Mouse (Mus musculus) limb, embryonic 11.5 days (tissue): ENCODE data around the gene Itga1. TPM values are rescaled to one million over a fixed set of nuclear protein-coding genes. Genes with fewer than 3 reads are reported as not detected.

Experiments
- ATAC-seq: fragments of 200-750 bp; cut with Nextera tagmentation; 2 replicates; pipeline ENCODE4 v1.8.0; 2017; ENCODE audit warnings: low read depth; ENCODE audit not compliant: insufficient number of reproducible peaks, low FRiP score, low TSS enrichment
- DNase-seq: peaks from one replicate; pipeline ENCODE4 v3.0.0-alpha.2; 2015; ENCODE audit warnings: low spot score
- H3K27ac ChIP-seq: fragments of 300-500 bp; sonication (generic); replicated peaks from 2 replicates; pipeline ENCODE4 v1.5.1; 2014; ENCODE audit warnings: low read depth, mild to moderate bottlenecking, low read length
- H3K27me3 ChIP-seq: fragments of 300-500 bp; sonication (generic); 2 replicates; pipeline ENCODE4 v1.6.1; 2014; ENCODE audit warnings: mild to moderate bottlenecking, low read length, mixed read lengths; ENCODE audit not compliant: control insufficient read depth, insufficient read depth
- H3K36me3 ChIP-seq: fragments of 300-500 bp; sonication (generic); 2 replicates; pipeline ENCODE4 v1.6.1; 2014; ENCODE audit warnings: mild to moderate bottlenecking, low read length, moderate library complexity, mixed read lengths; ENCODE audit not compliant: control insufficient read depth, insufficient read depth
- H3K4me1 ChIP-seq: fragments of 300-500 bp; sonication (generic); 2 replicates; pipeline ENCODE4 v1.6.1; 2014; ENCODE audit warnings: low read length, mixed read lengths; ENCODE audit not compliant: control insufficient read depth, insufficient read depth
- H3K4me2 ChIP-seq: fragments of 300-500 bp; sonication (generic); 2 replicates; pipeline ENCODE4 v1.6.1; 2014; ENCODE audit warnings: low read depth, mild to moderate bottlenecking, moderate library complexity; ENCODE audit not compliant: severe bottlenecking
- H3K4me3 ChIP-seq: fragments of 300-500 bp; sonication (generic); 2 replicates; pipeline ENCODE4 v1.5.1; 2014; ENCODE audit warnings: low read depth, low read length
- H3K9ac ChIP-seq: fragments of 300-500 bp; sonication (generic); 2 replicates; pipeline ENCODE4 v1.6.1; 2014; ENCODE audit warnings: mild to moderate bottlenecking, low read length
- H3K9me3 ChIP-seq: fragments of 300-500 bp; sonication (generic); 2 replicates; pipeline ENCODE4 v1.6.1; 2016; ENCODE audit warnings: low read length; ENCODE audit not compliant: control insufficient read depth
- WGBS: fragments of 180-500 bp; shearing (Covaris S2); extraction: QIAGEN DNeasy Blood & Tissue Kit; methylation state at CpG from one replicate; pipeline ENCODE4 v1.1.7; 2014; 5-methylcytosine and 5-hydroxymethylcytosine counted together
- polyA plus RNA-seq: library from polyadenylated mRNA; unstranded; fragments of >200 nt; fragmentation: Nextera tagmentation; extraction: Ambion mirVana; gene quantifications from 2 replicates; pipeline ENCODE4 v1.2.1, GENCODE M21; 2014

Gene Itga1
- polyA plus RNA-seq, 1 experiment from 2014 or later: 3.3 TPM

- no peak for ATAC-seq
- WGBS: 93% methylated on average over 2 of the region's 2 CpGs
- no peak for DNase-seq
Measured at GRCm38 (mm10) chr13:115095392-115095791, 6.4 kb downstream of the Itga1 start.

DNA sequence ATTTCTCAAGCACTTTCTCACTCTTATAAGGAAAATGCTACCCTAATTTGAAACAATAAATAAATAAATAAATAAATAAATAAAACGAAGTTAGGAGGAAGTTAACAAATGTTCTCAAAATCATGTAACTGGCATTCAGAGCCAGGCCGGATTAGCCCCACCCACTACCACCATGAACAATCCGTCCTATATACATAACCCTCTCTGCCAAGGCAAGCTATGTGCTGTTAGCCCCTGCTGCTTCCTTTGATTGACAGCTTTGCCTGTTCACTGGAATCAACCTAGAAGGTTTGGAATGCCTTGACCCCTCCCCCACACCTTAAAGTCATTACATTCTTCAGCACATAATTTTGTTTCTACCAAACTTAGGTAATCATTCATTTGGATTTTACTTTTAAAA, 10.3 kb downstream of the Itga1 start:
- H3K4me3 ChIP-seq: no peak overlapping the region
- no peak overlapping the region for H3K4me2 ChIP-seq
- ATAC-seq (no peak), DNase-seq (no peak)
- 73% methylated on average over 3 of the region's 3 CpGs for WGBS
- no peak overlapping the region for H3K27ac ChIP-seq
- H3K9me3 ChIP-seq: no peaks in the 10 kb centered on the region
- 0 out of 2 replicates have a peak, but pooled peaks cover 2% of the 10 kb centered on the region for H3K4me1 ChIP-seq
- peaks cover 8% of the 10 kb centered on the region for H3K36me3 ChIP-seq
- no peak overlapping the region for H3K9ac ChIP-seq
- H3K27me3 ChIP-seq: no peaks in the 10 kb centered on the region

More at GRCm38 (mm10) chr13:115095392-115095791, 6.4 kb downstream of the Itga1 start:
- no peaks in the 10 kb centered on the region for H3K9me3 ChIP-seq
- no peak overlapping the region for H3K9ac ChIP-seq
- H3K27ac ChIP-seq: no peak overlapping the region
- H3K4me1 ChIP-seq: no peaks in the 10 kb centered on the region
- no peak overlapping the region for H3K4me2 ChIP-seq
- no peak overlapping the region for H3K4me3 ChIP-seq
- no peaks in the 10 kb centered on the region for H3K27me3 ChIP-seq
- no peaks in the 10 kb centered on the region for H3K36me3 ChIP-seq

DNA sequence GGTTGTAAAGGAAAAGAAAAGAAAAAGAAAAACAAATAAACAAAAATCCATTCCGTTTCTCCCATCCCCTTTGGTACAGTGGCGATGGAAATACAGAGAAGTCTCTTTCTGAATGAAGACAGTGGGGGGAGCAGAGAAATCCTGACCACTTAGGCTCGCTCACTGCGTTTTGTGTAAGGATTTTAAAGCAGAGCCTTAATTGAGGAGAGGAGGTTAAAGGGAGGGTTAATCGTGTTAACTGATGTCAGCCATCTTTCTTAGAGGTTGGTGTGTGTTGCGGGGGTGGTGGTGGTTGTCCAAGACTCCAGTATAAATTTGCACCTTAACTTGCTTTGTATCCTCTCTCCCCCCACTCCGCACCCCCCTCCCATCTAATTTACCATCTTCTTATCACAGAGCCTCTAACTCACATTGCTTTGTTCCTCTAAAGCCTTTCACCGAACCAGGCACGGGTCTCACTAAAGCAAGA, 10.8 kb downstream of the Itga1 start:
- Histone ChIP-seq H3K4me3 (peak overlapping the region; percentile 63), H3K4me2 (peak overlapping the region; percentile 93), H3K9ac (no peak overlapping the region), H3K9me3 (no peaks in the 10 kb centered on the region), H3K27me3 (no peaks in the 10 kb centered on the region), H3K4me1 (0 out of 2 replicates have a peak, but pooled peaks cover 2% of the 10 kb centered on the region), H3K36me3 (peaks cover 8% of the 10 kb centered on the region), H3K27ac (no peak overlapping the region)
- 51% methylated on average over 9 of the region's 9 CpGs for WGBS
- no peak for ATAC-seq
- DNase-seq: no peak

GRCm38 (mm10) chr13:115090069-115090976, 11.4 kb downstream of the Itga1 start, which contains the start of gene Pelo:
Gene Pelo, minus strand, starts transcription at chr13:115090186.
- peak within 1 kb of the TSS; percentile 62; the same call in 1 of the 2 replicates for H3K27ac ChIP-seq
- peaks cover 8% of the 10 kb centered on the region for H3K36me3 ChIP-seq
- under 1% methylated on average over 60 of the region's 60 CpGs for WGBS
- 0 out of 2 replicates have a peak, but pooled peaks cover 2% of the 10 kb centered on the region for H3K4me1 ChIP-seq
- H3K4me2 ChIP-seq: peak within 1 kb of the TSS; percentile 93
- H3K4me3 ChIP-seq: peak within 1 kb of the TSS; percentile 63
- peak; percentile 91 for DNase-seq
- peak within 1 kb of the TSS; percentile 73 for H3K9ac ChIP-seq
- no peaks in the 10 kb centered on the region for H3K9me3 ChIP-seq
- no peaks in the 10 kb centered on the region for H3K27me3 ChIP-seq
- peak; percentile 91 for ATAC-seq

GRCm38 (mm10) chr13:115089395-115090025, 12.3 kb downstream of the Itga1 start:
- ATAC-seq (peak; percentile 71), DNase-seq (peak; percentile 65)
- Histone ChIP-seq H3K4me3 (peak overlapping the region; percentile 63), H3K27me3 (no peaks in the 10 kb centered on the region), H3K36me3 (peaks cover 8% of the 10 kb centered on the region), H3K27ac (0 out of 2 replicates have a peak overlapping the region, but pooled peaks have one; percentile 8), H3K9me3 (no peaks in the 10 kb centered on the region), H3K4me1 (0 out of 2 replicates have a peak, but pooled peaks cover 2% of the 10 kb centered on the region), H3K4me2 (peak overlapping the region; percentile 93), H3K9ac (peak overlapping the region; percentile 73)
- 7% methylated on average over 35 of the region's 35 CpGs for WGBS

GRCm38 (mm10) chr13:115089020-115089394, 12.8 kb downstream of the Itga1 start:
- no peaks in the 10 kb centered on the region for H3K9me3 ChIP-seq
- no peak for DNase-seq
- H3K4me3 ChIP-seq: peak overlapping the region; percentile 63
- peaks cover 8% of the 10 kb centered on the region for H3K36me3 ChIP-seq
- no peaks in the 10 kb centered on the region for H3K27me3 ChIP-seq
- 49% methylated on average over 11 of the region's 11 CpGs for WGBS
- H3K4me2 ChIP-seq: peak overlapping the region; percentile 93
- no peak; the same call in 1 of the 2 replicates for ATAC-seq
- peak overlapping the region; percentile 73 for H3K9ac ChIP-seq
- H3K4me1 ChIP-seq: 0 out of 2 replicates have a peak, but pooled peaks cover 2% of the 10 kb centered on the region
- H3K27ac ChIP-seq: no peak overlapping the region

- Histone ChIP-seq H3K9me3 (no peaks in the 10 kb centered on the region), H3K27ac (no peak overlapping the region)
- 90% methylated on average over 6 of the region's 6 CpGs for WGBS
Measured at GRCm38 (mm10) chr13:115085974-115086373, 15.8 kb downstream of the Itga1 start.

GRCm38 (mm10) chr13:115082339-115082738, 19.4 kb downstream of the Itga1 start:
- H3K9me3 ChIP-seq: no peaks in the 10 kb centered on the region
- no peak overlapping the region for H3K9ac ChIP-seq
- WGBS: 89% methylated on average over 7 of the region's 7 CpGs
- H3K4me1 ChIP-seq: no peaks in the 10 kb centered on the region
- ATAC-seq (no peak), DNase-seq (no peak)
- H3K4me2 ChIP-seq: no peak overlapping the region
- H3K27ac ChIP-seq: no peak overlapping the region
- 0 out of 2 replicates have a peak, but pooled peaks cover 3% of the 10 kb centered on the region for H3K36me3 ChIP-seq
- no peak overlapping the region for H3K4me3 ChIP-seq
- no peaks in the 10 kb centered on the region for H3K27me3 ChIP-seq

More at GRCm38 (mm10) chr13:115085974-115086373, 15.8 kb downstream of the Itga1 start:
- ATAC-seq (no peak), DNase-seq (no peak)
- Histone ChIP-seq H3K27me3 (no peaks in the 10 kb centered on the region), H3K36me3 (peaks cover 8% of the 10 kb centered on the region), H3K4me1 (0 out of 2 replicates have a peak, but pooled peaks cover 2% of the 10 kb centered on the region), H3K9ac (no peak overlapping the region), H3K4me2 (no peak overlapping the region), H3K4me3 (no peak overlapping the region)
